Mouse (Mus musculus) brain, embryonic 14.5 days (tissue): ENCODE data around the gene Fbxw9. TPM values are rescaled to one million over a fixed set of nuclear protein-coding genes. Genes with fewer than 3 reads are reported as not detected.

ENCODE experiments used
- DNase-seq: peaks from one replicate; pipeline ENCODE4 v3.0.0-alpha.2; 2011; ENCODE audit warnings: low read depth
- CTCF ChIP-seq: fragments of 200-500 bp; IDR thresholded peaks from 2 replicates; pipeline ENCODE4 v1.5.1; 2012; ENCODE audit warnings: inconsistent platforms, mild to moderate bottlenecking, moderate library complexity, borderline replicate concordance; ENCODE audit not compliant: insufficient read depth, insufficient read length; ENCODE audit errors: extremely low read depth
- POLR2A ChIP-seq: fragments of 200-500 bp; IDR thresholded peaks from 2 replicates; pipeline ENCODE4 v1.6.1; 2012; ENCODE audit warnings: mild to moderate bottlenecking, inconsistent platforms, borderline replicate concordance; ENCODE audit not compliant: poor library complexity, insufficient read depth, insufficient read length, severe bottlenecking; ENCODE audit errors: extremely low read depth
- polyA plus RNA-seq: library from polyadenylated mRNA; depleted of rRNA; stranded (reverse); fragments of >200 nt; gene quantifications from 2 replicates; pipeline ENCODE4 v1.2.3, GENCODE M21; 2012

Gene Fbxw9
- polyA plus RNA-seq, 1 experiment = 102 TPM

DNA sequence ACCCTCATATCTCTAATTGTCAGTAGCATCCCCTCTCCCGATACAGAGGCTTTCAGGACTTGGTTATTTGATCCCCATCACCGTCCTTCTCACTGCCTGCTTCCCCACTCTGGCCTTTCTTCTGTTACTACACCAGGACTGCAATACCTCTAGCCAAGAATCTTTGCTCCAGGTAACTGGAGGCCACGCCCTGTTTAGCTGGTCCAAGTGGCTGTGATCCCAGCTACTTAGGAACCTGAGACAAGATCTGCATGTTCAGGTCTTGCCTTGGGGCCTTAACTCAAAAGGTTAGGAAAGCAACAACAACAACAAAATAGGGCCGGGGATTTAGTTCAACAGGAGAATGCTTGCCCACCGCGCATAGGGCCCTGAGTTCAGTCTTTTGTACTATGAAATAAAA lies 16.2 kb upstream of the Fbxw9 start:
- TF ChIP-seq CTCF = no peak
- no peak for TF ChIP-seq POLR2A
- DNase-seq = no peak

DNA sequence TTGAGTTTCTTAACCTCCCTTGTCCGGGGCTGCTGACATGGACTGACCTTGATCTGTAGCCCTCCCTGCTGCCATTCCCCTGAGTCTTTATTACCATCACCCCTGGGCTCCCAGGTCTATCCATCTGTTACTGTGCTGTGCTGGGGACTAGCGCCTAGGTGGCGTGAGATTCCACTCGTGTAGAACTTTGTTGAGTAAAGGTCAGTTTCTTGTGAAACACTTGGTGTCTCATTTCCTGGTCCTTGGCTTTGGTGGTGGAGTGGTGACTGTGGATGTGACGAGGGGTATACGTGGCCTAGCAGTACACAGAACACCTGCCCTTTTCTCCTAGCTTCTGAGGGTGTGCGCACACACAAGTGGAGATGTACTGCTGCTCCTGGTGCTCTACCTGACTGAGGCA lies 2.5 kb upstream of the Fbxw9 start:
- TF ChIP-seq POLR2A = no peak
- TF ChIP-seq CTCF = no peak
- DNase-seq = no peak

DNA sequence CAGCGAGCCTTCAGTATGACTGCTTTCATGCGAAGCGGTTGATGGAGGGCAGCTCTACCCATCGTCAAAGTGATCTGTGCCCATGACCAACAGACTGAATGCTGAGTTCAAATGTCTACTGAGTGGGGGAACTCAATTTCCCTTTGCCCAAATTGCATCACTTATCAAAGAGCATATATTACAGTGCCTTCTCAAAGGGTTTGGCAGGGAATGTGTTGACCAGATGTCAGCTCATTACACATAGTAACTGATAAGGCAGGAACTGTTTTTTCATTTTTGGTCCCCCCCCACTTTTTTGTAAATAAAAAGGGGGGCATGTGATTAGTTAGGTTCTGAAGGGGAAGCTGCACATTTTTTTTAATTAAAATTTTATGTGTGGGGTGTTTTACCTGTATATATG lies 2.7 kb downstream of the Fbxw9 start:
- TF ChIP-seq POLR2A (no peak), CTCF (no peak)
- DNase-seq = no peak

- no peak for TF ChIP-seq CTCF
- TF ChIP-seq POLR2A = no peak
- DNase-seq = no peak
Observed at GRCm38 (mm10) chr8:85065213-85065612, 5.4 kb downstream of the Fbxw9 start.

GRCm38 (mm10) chr8:85067155-85067554 lies 7.3 kb downstream of the Fbxw9 start:
- TF ChIP-seq POLR2A (no peak), CTCF (no peak)

DNA sequence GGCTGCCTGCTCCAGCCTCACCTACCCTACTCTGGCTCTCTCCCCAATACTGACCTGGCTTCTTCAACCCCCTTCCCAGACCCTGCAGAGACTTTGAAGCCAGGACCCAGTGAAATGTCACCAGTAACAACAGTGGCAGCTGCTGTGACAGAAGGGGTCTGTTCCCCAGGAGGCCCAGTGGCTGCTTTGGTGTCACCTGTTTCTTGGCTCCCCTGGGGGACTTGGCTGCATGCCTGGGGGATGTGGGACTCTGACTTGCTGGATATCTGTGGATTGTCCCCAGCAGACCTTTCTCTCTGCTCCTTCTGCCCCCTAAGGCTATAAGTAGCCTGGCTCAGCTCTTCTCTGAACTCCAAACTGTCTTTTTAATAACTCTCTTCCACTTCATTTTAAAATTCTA lies 8.1 kb downstream of the Fbxw9 start, which contains the start of gene Gm5741:
Gm5741 (minus strand) TSS at position 1 of the 400 bp plus-strand sequence.
- no peak for TF ChIP-seq POLR2A
- no peak for TF ChIP-seq CTCF
- no peak for DNase-seq

More at GRCm38 (mm10) chr8:85067155-85067554, 7.3 kb downstream of the Fbxw9 start:
- no peak for DNase-seq

DNA sequence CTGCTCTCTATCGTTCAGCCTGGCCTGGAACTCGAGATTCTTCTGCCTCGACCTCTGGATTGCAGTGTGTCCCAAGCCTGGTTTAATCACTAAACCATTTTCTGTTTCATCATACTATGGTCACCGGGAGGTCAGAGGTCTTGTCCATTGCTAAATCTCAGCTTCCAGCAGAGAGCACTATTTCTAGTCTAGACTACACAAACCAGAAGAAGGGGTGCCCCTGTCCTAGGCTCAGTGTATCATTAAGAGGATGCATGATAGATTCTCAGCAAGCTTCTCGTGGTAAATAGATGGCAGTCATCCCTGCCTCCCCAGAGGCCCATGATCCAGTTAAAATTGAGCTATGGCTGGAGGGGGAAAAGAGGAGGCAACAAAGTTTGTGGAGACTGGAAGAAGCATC lies 11.2 kb downstream of the Fbxw9 start:
- TF ChIP-seq POLR2A (no peak), CTCF (no peak)
- DNase-seq = no peak

DNA sequence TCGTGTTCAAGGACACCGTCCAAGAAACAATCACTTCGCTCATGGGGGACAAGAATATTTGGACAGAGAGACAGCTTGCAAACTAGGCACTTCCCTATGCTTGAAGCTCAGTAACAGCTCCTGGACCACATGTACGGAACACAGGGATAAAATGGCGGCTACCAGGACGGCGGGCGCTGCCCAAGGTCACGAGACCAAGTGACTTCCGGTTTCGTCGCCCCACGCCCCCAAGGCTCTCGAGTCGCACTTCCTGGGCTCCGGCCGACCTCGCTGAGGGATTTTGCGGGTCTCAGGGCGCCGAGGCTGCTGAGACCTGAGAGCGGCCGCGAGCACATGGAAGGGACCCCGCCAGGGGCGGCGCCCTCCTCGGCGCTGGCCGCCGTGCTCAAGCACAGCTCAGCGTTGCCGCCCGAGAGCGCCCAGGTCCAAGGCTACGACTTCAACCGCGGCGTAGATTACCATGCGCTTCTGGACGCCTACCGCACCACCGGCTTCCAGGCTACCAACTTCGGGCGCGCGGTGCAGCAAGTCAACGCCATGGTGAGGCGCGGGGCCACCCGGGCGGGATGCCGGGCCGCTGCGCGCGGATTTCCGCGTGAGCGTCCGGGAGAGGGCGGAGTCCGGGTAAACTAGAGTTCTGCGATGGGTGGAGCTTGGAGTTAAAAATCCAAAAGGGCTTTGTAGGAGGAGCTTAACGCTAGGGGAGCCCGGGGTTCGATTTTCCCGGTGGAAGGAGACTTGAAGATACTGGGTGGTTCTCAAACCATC lies 11.8 kb downstream of the Fbxw9 start, which contains the start of gene Dhps:
Dhps (plus strand) TSS at position 244 of the 768 bp plus-strand sequence.
- DNase-seq = peak; percentile 97
- no peak for TF ChIP-seq CTCF
- peak; percentile 64 for TF ChIP-seq POLR2A

DNA sequence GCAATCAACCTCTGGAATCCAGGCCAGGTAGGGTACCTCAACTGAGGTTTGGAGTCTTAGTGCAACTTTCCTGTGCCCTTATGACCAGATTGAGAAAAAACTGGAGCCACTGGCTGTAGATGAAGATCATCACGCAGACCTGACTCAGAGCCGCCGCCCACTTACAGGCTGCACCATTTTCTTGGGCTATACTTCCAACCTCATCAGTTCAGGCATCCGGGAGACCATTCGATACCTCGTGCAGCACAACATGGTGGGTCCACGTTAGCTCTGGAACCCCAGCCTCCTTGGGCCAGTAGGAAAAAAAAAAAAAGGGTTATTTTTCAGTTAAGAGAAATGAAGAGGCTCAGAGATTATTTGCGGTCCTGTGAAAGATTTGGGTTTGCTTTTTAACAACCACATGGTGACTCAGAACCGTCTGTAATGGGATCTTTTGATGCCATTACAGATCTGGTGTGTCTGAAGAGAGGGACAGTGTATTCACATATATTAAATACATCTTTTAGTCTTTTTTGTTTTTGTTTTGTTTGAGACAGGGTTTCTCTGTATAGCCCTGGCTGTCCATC lies 12.6 kb downstream of the Fbxw9 start:
- TF ChIP-seq POLR2A (no peak), CTCF (no peak)
- no peak for DNase-seq

DNA sequence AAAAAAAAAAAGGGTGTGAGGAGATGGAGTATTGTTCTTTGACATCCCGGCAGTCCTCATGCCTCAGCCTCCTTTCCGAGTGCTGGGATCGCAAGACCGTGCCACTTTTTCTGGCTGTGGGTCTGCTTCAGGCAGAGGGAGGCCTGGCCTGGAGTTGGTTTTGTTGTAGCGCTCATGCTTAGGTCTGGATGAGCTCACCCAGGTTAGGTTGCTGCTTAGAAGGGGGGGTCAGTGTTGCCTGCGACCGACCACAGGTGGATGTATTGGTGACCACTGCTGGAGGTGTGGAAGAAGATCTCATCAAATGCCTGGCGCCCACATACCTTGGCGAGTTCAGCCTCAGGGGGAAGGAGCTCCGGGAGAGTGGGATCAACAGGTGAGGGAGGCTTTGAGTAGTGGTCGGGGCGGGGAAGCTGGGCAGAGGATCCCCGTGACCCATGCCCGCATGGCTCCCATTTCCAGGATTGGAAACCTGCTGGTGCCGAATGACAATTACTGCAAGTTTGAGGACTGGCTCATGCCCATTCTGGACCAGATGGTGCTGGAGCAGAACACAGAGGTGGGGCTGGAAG lies 13.3 kb downstream of the Fbxw9 start:
- TF ChIP-seq CTCF (no peak), POLR2A (no peak)

DNA sequence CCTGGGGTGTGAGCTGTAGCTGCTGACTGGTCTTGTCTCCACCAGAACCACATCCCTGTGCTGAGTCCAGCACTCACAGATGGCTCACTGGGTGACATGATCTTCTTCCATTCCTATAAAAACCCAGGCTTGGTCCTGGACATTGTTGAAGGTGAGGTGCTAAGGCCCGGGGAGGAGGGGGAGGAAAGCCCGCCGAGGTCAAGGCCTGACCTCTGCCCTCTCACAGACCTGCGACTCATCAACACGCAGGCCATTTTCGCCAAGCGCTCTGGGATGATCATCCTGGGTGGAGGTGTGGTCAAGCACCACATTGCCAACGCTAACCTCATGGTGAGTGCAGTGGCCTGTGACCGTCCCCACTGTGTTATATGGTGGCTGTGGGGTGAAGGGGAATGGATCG lies 14.3 kb downstream of the Fbxw9 start:
- no peak for DNase-seq
- TF ChIP-seq POLR2A = no peak
- TF ChIP-seq CTCF = no peak

More for the DNA sequence above, 13.3 kb downstream of the Fbxw9 start:
- no peak for DNase-seq
